Mouse (Mus musculus): ENCODE results near the gene Card11.
A peak's percentile ranks its signal among the peaks of the same experiment; 100 is the strongest.

Card11 gene

DNA sequence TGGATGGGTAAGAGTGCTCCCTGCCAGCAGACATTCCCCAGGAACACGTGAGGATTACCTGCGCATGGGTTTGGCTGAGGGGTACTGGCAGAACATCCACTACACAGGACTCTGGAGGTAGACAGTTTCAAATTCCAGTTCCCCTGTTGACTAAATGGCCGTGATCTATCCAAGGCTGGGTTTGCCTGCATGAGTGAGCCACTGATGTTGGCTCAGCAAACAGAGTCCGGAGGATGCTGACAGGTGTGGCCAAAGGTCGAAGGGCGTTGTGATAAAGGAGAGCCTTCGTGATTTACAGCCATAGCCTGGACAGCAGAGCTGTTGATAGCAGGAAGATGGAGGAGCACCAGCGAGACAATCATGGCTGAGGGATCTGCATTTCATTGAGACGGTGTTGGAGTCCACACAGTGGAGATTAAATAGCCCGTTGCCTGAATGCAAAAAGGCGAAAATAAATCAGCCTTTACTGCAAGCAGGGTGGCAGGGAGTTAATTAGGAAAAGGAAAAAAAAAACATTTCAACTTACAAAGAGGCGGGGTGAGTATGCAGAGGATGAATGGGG is 147.9 kb downstream of the Card11 start:
- DNase-seq (ENCODE audit: inconsistent ontology term) = no peak

- peak; percentile 39 for DNase-seq (ENCODE audit: inconsistent ontology term)
Observed at GRCm38 (mm10) chr5:140847300-140847729, 153.1 kb downstream of the Card11 start.

DNA sequence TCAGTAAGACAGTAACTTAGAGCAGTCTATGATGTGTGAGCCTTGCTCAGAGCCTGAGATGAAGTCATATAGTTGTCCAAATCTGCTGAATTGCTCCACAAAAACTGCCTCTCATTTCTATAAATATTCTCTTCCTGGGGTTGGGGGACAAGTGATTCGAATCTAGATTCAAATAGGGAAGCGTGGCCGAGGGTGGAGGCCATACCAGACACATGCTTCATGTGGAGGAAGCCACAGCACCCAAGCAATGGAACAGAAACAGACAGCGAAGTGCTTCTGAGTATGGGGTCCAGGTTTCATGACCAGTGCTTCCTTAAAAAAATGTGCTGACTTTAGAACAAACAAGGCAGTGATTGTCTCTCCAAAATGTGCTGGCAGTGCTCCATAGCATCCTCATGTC is 158.4 kb downstream of the Card11 start:
- no peak for DNase-seq (ENCODE audit: inconsistent ontology term)

GRCm38 (mm10) chr5:140831064-140831431 is 169.3 kb downstream of the Card11 start:
- DNase-seq (ENCODE audit: inconsistent ontology term) = no peak

- DNase-seq (ENCODE audit: inconsistent ontology term) = peak; percentile 100
Observed at GRCm38 (mm10) chr5:140830314-140831063, 169.9 kb downstream of the Card11 start, which contains the start of gene Gna12. Gna12 (minus strand) TSS chr5:140830431.

- DNase-seq (ENCODE audit: inconsistent ontology term) = no peak
Observed at GRCm38 (mm10) chr5:140829911-140830294, 170.5 kb downstream of the Card11 start.

DNA sequence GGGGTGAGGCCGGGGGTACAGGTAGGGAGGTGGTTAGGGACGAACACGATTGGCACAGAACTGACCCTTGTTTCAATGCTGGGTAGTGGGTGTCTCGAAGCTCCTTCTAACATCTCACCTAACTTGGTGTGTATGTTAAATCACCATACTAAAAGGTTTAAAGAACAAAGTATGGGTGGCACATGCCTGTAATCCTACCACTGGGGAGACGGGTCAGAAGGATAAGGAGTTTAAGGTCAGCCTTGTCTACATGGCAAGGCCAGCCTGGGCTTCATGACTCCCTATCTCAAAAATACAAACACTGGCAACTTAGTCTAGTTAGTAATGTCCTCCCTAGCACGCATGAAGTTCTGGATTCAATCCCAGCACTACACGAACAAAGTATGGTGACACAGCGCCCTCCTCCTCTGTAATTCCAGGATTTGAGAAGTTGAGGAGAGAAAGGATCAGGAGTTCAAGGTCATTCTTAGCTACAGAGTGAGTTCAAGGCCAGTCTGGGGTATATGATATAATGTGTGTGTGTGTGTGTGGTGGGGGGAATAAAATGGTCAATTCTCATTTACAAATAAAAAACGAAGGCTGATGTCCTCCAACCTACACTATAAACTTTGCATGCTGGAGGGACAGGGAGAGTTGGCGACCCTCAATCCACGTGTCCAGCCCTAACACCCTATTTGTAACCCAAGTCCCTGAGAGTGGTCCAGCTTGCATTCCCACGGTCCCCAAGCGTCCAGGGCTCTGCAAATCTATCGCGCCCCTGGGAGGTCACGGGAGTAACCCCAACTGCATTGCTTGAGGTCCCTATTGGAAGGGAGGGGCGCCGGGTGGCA is 171.1 kb downstream of the Card11 start:
- DNase-seq (ENCODE audit: inconsistent ontology term) = no peak

GRCm38 (mm10) chr5:140828363-140828762 is 172.0 kb downstream of the Card11 start:
- DNase-seq (ENCODE audit: inconsistent ontology term) = no peak

- no peak for DNase-seq (ENCODE audit: inconsistent ontology term)
Observed at GRCm38 (mm10) chr5:140827896-140828295, 172.5 kb downstream of the Card11 start.

DNA sequence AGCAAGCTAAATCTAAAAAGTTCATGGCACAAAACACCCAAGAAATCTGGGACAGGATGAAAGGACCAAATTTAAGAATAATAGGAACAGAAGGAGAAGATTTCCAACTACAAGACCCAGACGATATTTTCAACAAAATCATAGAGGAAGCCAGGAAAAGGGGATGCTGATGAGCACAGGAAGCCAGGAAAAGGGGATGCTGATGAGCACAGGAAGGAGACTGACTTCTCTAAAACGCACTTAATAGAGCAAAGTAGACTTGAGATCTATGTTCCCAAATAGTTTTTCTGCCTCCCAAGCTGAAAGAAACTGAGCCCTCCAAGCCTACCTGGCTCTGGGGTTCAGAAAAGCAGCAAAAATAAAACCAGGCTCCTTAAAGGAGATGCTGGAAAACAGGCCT is 173.0 kb downstream of the Card11 start:
- DNase-seq (ENCODE audit: inconsistent ontology term) = no peak

GRCm38 (mm10) chr5:140826796-140827195 is 173.6 kb downstream of the Card11 start:
- no peak for DNase-seq (ENCODE audit: inconsistent ontology term)

DNA sequence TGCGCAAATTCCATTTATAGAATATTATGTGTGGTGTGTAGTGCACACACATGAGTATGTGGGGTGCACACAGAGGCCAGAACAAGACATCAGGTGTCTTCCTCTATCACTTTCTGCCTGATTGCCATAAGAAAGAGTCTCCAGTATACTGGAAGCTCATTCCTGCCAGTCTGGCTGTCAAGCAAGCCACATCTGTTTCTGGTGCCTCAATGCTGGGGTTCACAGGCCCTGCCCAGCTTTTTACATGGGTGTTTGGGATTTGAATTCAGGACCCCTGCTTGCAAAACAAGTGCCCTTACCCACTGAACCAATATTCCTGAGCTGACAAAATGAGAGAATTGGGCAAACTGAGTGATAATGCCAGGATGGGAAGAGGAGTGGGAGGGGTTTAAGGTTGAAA is 174.3 kb downstream of the Card11 start:
- no peak for DNase-seq (ENCODE audit: inconsistent ontology term)

GRCm38 (mm10) chr5:140824126-140824525 is 176.3 kb downstream of the Card11 start:
- DNase-seq (ENCODE audit: inconsistent ontology term) = no peak

- no peak for DNase-seq (ENCODE audit: inconsistent ontology term)
Observed at GRCm38 (mm10) chr5:140823386-140823785, 177.0 kb downstream of the Card11 start.

Measured in Muller cell, postnatal 12 days (primary cell).